Mouse (Mus musculus) mature B cell (primary cell): ENCODE data around the gene Alkbh3.

Experiments used
- in situ Hi-C: fragments of 300-500 bp; cut with MboI; formaldehyde crosslinking; loops from 2 replicates; pipeline ENCODE4 v1.14.3; 2019

The Alkbh3 gene

GRCm38 (mm10) chr2:93955886-93956285 lies 54.7 kb downstream of the Alkbh3 start:
- in situ Hi-C loops, result no loop called here

- in situ Hi-C loops, result no loop called here
Observed at GRCm38 (mm10) chr2:93954781-93955578, 55.6 kb downstream of the Alkbh3 start.

- in situ Hi-C loops, result no loop called here
Observed at GRCm38 (mm10) chr2:93953726-93954125, 56.9 kb downstream of the Alkbh3 start.

- in situ Hi-C loops, result no loop called here
Observed at GRCm38 (mm10) chr2:93946976-93947375, 63.6 kb downstream of the Alkbh3 start.

GRCm38 (mm10) chr2:93944855-93945254 lies 65.8 kb downstream of the Alkbh3 start:
- in situ Hi-C loops, result no loop called here

GRCm38 (mm10) chr2:93944099-93944498 lies 66.5 kb downstream of the Alkbh3 start:
- in situ Hi-C loops, result no loop called here

- in situ Hi-C loops, result no loop called here
Observed at GRCm38 (mm10) chr2:93941670-93942069, 68.9 kb downstream of the Alkbh3 start.

- in situ Hi-C loops, result no loop called here
Observed at GRCm38 (mm10) chr2:93938534-93938933, 72.1 kb downstream of the Alkbh3 start.
